Mouse (Mus musculus): ENCODE results near the gene Zfp385c.

- TF ChIP-seq CTCF (IDR thresholded peaks at IDR 0.05; ENCODE audit: low read depth) (no peak), EP300 (optimal IDR thresholded peaks at IDR 0.05) (no peak)
Observed at GRCm38 (mm10) chr11:100741348-100741747, 49.1 kb upstream of the Zfp385c start.
